Mouse (Mus musculus): ENCODE measurements around the gene Nemf. TPM values are rescaled to one million over a fixed set of nuclear protein-coding genes. Genes with fewer than 3 reads are reported as not detected.
"Not testable (repeated sequence)": the region's sequence is repeated elsewhere in the genome, so short reads cannot be mapped to it uniquely, and the experiment has no call there.

The Nemf gene
- polyA plus RNA-seq, 1 experiment from 2014 or later, result 87.6 TPM

- Histone ChIP-seq H3K9me3 (replicated peaks) (no peaks in the 10 kb centered on the region), H3K27ac (no peak overlapping the region), H3K27me3 (ENCODE audit: low read depth, poor library complexity, severe bottlenecking) (no peaks in the 10 kb centered on the region), H3K4me3 (no peak overlapping the region), H3K4me1 (no peaks in the 10 kb centered on the region), H3K36me3 (0 out of 2 replicates have a peak, but pooled peaks cover 4% of the 10 kb centered on the region)
- DNase-seq (ENCODE audit: low spot score), result no peak
- WGBS, result 86% methylated on average over 5 of the region's 5 CpGs
Observed at GRCm38 (mm10) chr12:69384606-69385005, 27.6 kb upstream of the Nemf start.

- Histone ChIP-seq H3K36me3 (peaks cover 18% of the 10 kb centered on the region), H3K4me1 (no peaks in the 10 kb centered on the region), H3K27ac (no peak overlapping the region), H3K4me3 (no peak overlapping the region), H3K9me3 (replicated peaks) (no peaks in the 10 kb centered on the region), H3K27me3 (ENCODE audit: low read depth, poor library complexity, severe bottlenecking) (no peaks in the 10 kb centered on the region)
- DNase-seq (ENCODE audit: low spot score), result peak; percentile 4
- 97% methylated on average over 1 of the region's 1 CpGs for WGBS
Observed at GRCm38 (mm10) chr12:69382880-69383279, 25.9 kb upstream of the Nemf start.

- H3K4me3 ChIP-seq, result no peak overlapping the region
- peaks cover 47% of the 10 kb centered on the region for H3K36me3 ChIP-seq
- no peak overlapping the region for H3K27ac ChIP-seq
- WGBS, result 91% methylated on average over 11 of the region's 11 CpGs
- peak; percentile 18 for DNase-seq (ENCODE audit: low spot score)
- H3K27me3 ChIP-seq (ENCODE audit: low read depth, poor library complexity, severe bottlenecking), result no peaks in the 10 kb centered on the region
- no peaks in the 10 kb centered on the region for H3K9me3 ChIP-seq (replicated peaks)
- H3K4me1 ChIP-seq, result peaks cover 9% of the 10 kb centered on the region
Observed at GRCm38 (mm10) chr12:69378558-69379454, 21.8 kb upstream of the Nemf start.

- H3K27me3 ChIP-seq (ENCODE audit: low read depth, poor library complexity, severe bottlenecking); H3K9me3 ChIP-seq (replicated peaks); H3K4me3 ChIP-seq; H3K27ac ChIP-seq: not testable (repeated sequence)
- WGBS, result 95% methylated on average over 6 of the region's 6 CpGs
- H3K4me1 ChIP-seq, result peaks cover 14% of the 10 kb centered on the region
- peak; percentile 4 for DNase-seq (ENCODE audit: low spot score)
- peaks cover 57% of the 10 kb centered on the region for H3K36me3 ChIP-seq
Observed at GRCm38 (mm10) chr12:69377636-69378035, 20.7 kb upstream of the Nemf start.

GRCm38 (mm10) chr12:69377188-69377587, 20.2 kb upstream of the Nemf start:
- H3K9me3 ChIP-seq (replicated peaks), result no peaks in the 10 kb centered on the region
- H3K27ac ChIP-seq, result no peak overlapping the region
- peaks cover 14% of the 10 kb centered on the region for H3K4me1 ChIP-seq
- no peak overlapping the region for H3K4me3 ChIP-seq
- no peaks in the 10 kb centered on the region for H3K27me3 ChIP-seq (ENCODE audit: low read depth, poor library complexity, severe bottlenecking)
- WGBS, result 90% methylated on average over 1 of the region's 1 CpGs
- peaks cover 57% of the 10 kb centered on the region for H3K36me3 ChIP-seq
- no peak for DNase-seq (ENCODE audit: low spot score)

- Histone ChIP-seq H3K27me3 (ENCODE audit: low read depth, poor library complexity, severe bottlenecking) (no peaks in the 10 kb centered on the region), H3K9me3 (replicated peaks) (no peaks in the 10 kb centered on the region), H3K36me3 (peaks cover 57% of the 10 kb centered on the region), H3K27ac (no peak overlapping the region), H3K4me3 (no peak overlapping the region), H3K4me1 (peaks cover 14% of the 10 kb centered on the region)
- no peak for DNase-seq (ENCODE audit: low spot score)
- WGBS, result 96% methylated on average over 2 of the region's 2 CpGs
Observed at GRCm38 (mm10) chr12:69376132-69376531, 19.2 kb upstream of the Nemf start.

GRCm38 (mm10) chr12:69373850-69374766, 17.1 kb upstream of the Nemf start:
- H3K36me3 ChIP-seq, result peaks cover 50% of the 10 kb centered on the region
- DNase-seq (ENCODE audit: low spot score), result no peak
- H3K4me1 ChIP-seq, result peaks cover 17% of the 10 kb centered on the region
- no peaks in the 10 kb centered on the region for H3K9me3 ChIP-seq (replicated peaks)
- H3K4me3 ChIP-seq, result peak overlapping the region; percentile 100
- WGBS, result 65% methylated on average over 11 of the region's 11 CpGs
- no peaks in the 10 kb centered on the region for H3K27me3 ChIP-seq (ENCODE audit: low read depth, poor library complexity, severe bottlenecking)
- H3K27ac ChIP-seq, result no peak overlapping the region

GRCm38 (mm10) chr12:69372731-69373331, 15.9 kb upstream of the Nemf start:
- H3K27ac ChIP-seq, result peak overlapping the region; percentile 97
- WGBS, result under 1% methylated on average over 42 of the region's 42 CpGs
- no peaks in the 10 kb centered on the region for H3K9me3 ChIP-seq (replicated peaks)
- H3K27me3 ChIP-seq (ENCODE audit: low read depth, poor library complexity, severe bottlenecking), result no peaks in the 10 kb centered on the region
- H3K4me1 ChIP-seq, result peaks cover 17% of the 10 kb centered on the region
- peaks cover 39% of the 10 kb centered on the region for H3K36me3 ChIP-seq
- peak overlapping the region; percentile 100 for H3K4me3 ChIP-seq
- peak; percentile 58 for DNase-seq (ENCODE audit: low spot score)

- peak; percentile 99 for DNase-seq (ENCODE audit: low spot score)
- peaks cover 17% of the 10 kb centered on the region for H3K4me1 ChIP-seq
- peak within 1 kb of the TSS; percentile 97 for H3K27ac ChIP-seq
- no peaks in the 10 kb centered on the region for H3K9me3 ChIP-seq (replicated peaks)
- H3K27me3 ChIP-seq (ENCODE audit: low read depth, poor library complexity, severe bottlenecking), result no peaks in the 10 kb centered on the region
- H3K36me3 ChIP-seq, result peaks cover 33% of the 10 kb centered on the region
- H3K4me3 ChIP-seq, result peak within 1 kb of the TSS; percentile 100
- under 1% methylated on average over 116 of the region's 121 CpGs for WGBS
Observed at GRCm38 (mm10) chr12:69371854-69372671, 15.1 kb upstream of the Nemf start, which contains the start of the genes Arf6 and Gm9887. TSS of gene Arf6 (plus strand) at chr12:69372150. TSS of gene Gm9887 (minus strand) at chr12:69372458.

GRCm38 (mm10) chr12:69371421-69371853, 14.5 kb upstream of the Nemf start:
- Histone ChIP-seq H3K36me3 (peaks cover 33% of the 10 kb centered on the region), H3K27ac (peak overlapping the region; percentile 97), H3K27me3 (ENCODE audit: low read depth, poor library complexity, severe bottlenecking) (no peaks in the 10 kb centered on the region), H3K4me1 (peaks cover 17% of the 10 kb centered on the region), H3K9me3 (replicated peaks) (no peaks in the 10 kb centered on the region), H3K4me3 (peak overlapping the region; percentile 100)
- DNase-seq (ENCODE audit: low spot score), result no peak
- under 1% methylated on average over 24 of the region's 24 CpGs for WGBS

GRCm38 (mm10) chr12:69370936-69371335, 14.0 kb upstream of the Nemf start:
- no peaks in the 10 kb centered on the region for H3K9me3 ChIP-seq (replicated peaks)
- peaks cover 17% of the 10 kb centered on the region for H3K4me1 ChIP-seq
- 13% methylated on average over 7 of the region's 7 CpGs for WGBS
- H3K27ac ChIP-seq, result peak overlapping the region; percentile 97
- peak overlapping the region; percentile 100 for H3K4me3 ChIP-seq
- DNase-seq (ENCODE audit: low spot score), result no peak
- H3K36me3 ChIP-seq, result peaks cover 29% of the 10 kb centered on the region
- H3K27me3 ChIP-seq (ENCODE audit: low read depth, poor library complexity, severe bottlenecking), result no peaks in the 10 kb centered on the region

- peaks cover 13% of the 10 kb centered on the region for H3K4me1 ChIP-seq
- 76% methylated on average over 2 of the region's 2 CpGs for WGBS
- H3K4me3 ChIP-seq, result no peak overlapping the region
- no peaks in the 10 kb centered on the region for H3K9me3 ChIP-seq (replicated peaks)
- H3K27me3 ChIP-seq (ENCODE audit: low read depth, poor library complexity, severe bottlenecking), result no peaks in the 10 kb centered on the region
- no peaks in the 10 kb centered on the region for H3K36me3 ChIP-seq
- no peak for DNase-seq (ENCODE audit: low spot score)
- no peak overlapping the region for H3K27ac ChIP-seq
Observed at GRCm38 (mm10) chr12:69367557-69367956, 10.6 kb upstream of the Nemf start.
